8 mouse cellular contexts compared by ENCODE assay signal in genomic region chr6:67102014-67102413, GRCm38 (mm10).
DNase-seq lines count a peak whose midpoint lies in the region; ATAC-seq and TF ChIP-seq lines count a peak whose summit lies in the region.

No protein-coding gene starts in this region.

- H3K4me2 ChIP-seq in kidney, embryonic 15.5 days: peak overlapping the region; percentile 19
- no peak overlapping the region for H3K4me2 ChIP-seq in forebrain, embryonic 11.5 days (ENCODE audit: low read depth, low read length, severe bottlenecking)

- peak overlapping the region; percentile 91 for H3K27ac ChIP-seq in gastrocnemius, adult 2 months
- peak overlapping the region; percentile 70 for H3K27ac ChIP-seq in kidney, embryonic 15.5 days
- H3K27ac ChIP-seq in forebrain, embryonic 11.5 days (ENCODE audit: low read depth, low read length): no peak overlapping the region

- peak; percentile 57 for ATAC-seq in kidney, embryonic 15.5 days (replicated peaks; ENCODE audit: low FRiP score)
- no peak for ATAC-seq in forebrain, embryonic 11.5 days (replicated peaks; ENCODE audit: low FRiP score)

- no peak for TF ChIP-seq CTCF in gastrocnemius, adult 2 months (IDR thresholded peaks at IDR 0.05)

- WGBS in kidney, embryonic 15.5 days: 77% methylated on average over 4 of the region's 4 CpGs
- 91% methylated on average over 4 of the region's 4 CpGs for WGBS in forebrain, embryonic 11.5 days

- no peaks in the 10 kb centered on the region for H3K36me3 ChIP-seq in kidney, embryonic 15.5 days
- H3K36me3 ChIP-seq in forebrain, embryonic 11.5 days (ENCODE audit: control insufficient read depth, insufficient read depth, low read length): no peaks in the 10 kb centered on the region

- peak; percentile 39 for DNase-seq in kidney, adult 18-20 months
- DNase-seq in kidney, adult 11 months: no peak
- peak; percentile 61 for DNase-seq in adrenal gland, postnatal 10 days
- DNase-seq in gastrocnemius, adult 2 months: peak; percentile 78
- DNase-seq in skeletal muscle tissue, adult 2 months (ENCODE audit: low read depth, low spot score): peak; percentile 49
- no peak for DNase-seq in layer of hippocampus, adult 11-12 months (ENCODE audit: low spot score)
- no peak for DNase-seq in forebrain, embryonic 11.5 days (ENCODE audit: low spot score)

- intact Hi-C loops in gastrocnemius, adult 2 months (cut with DNase I): loop anchor here (2.0 to 5.0 kb wide), 2 partner anchors 37 to 65 kb away; partner anchors contain the start of gene Gadd45a

- no peaks in the 10 kb centered on the region for H3K27me3 ChIP-seq in kidney, embryonic 15.5 days
- no peaks in the 10 kb centered on the region for H3K27me3 ChIP-seq in forebrain, embryonic 11.5 days (ENCODE audit: control insufficient read depth, insufficient read depth, low read length)

- peaks cover 16% of the 10 kb centered on the region for H3K4me1 ChIP-seq in kidney, embryonic 15.5 days
- no peaks in the 10 kb centered on the region for H3K4me1 ChIP-seq in forebrain, embryonic 11.5 days (replicated peaks; ENCODE audit: control insufficient read depth, insufficient read depth, low read length)

- H3K4me3 ChIP-seq in gastrocnemius, adult 2 months: peak overlapping the region; percentile 62
- no peak overlapping the region for H3K4me3 ChIP-seq in kidney, embryonic 15.5 days (replicated peaks)
- H3K4me3 ChIP-seq in forebrain, embryonic 11.5 days (ENCODE audit: low read depth, low read length): no peak overlapping the region

- H3K9ac ChIP-seq in kidney, embryonic 15.5 days: no peak overlapping the region
- H3K9ac ChIP-seq in forebrain, embryonic 11.5 days (ENCODE audit: low read length): no peak overlapping the region

- no peaks in the 10 kb centered on the region for H3K9me3 ChIP-seq in kidney, embryonic 15.5 days (replicated peaks)
- H3K9me3 ChIP-seq in forebrain, embryonic 11.5 days (ENCODE audit: control insufficient read depth, low read length): no peaks in the 10 kb centered on the region

Comparison
In these comparisons a context has a peak if more than half of its experiments do, and no peak if none do; other contexts are left out.
1. DNase-seq: peak in kidney, adult 18-20 months (single experiment), adrenal gland, postnatal 10 days (single experiment), gastrocnemius, adult 2 months (single experiment) and skeletal muscle tissue, adult 2 months (single experiment); none in kidney, adult 11 months (single experiment), layer of hippocampus, adult 11-12 months (single experiment) and forebrain, embryonic 11.5 days (single experiment).